Mouse (Mus musculus) limb, embryonic 14.5 days (tissue): Measurements from ENCODE around the gene Fgd3. TPM values are rescaled to one million over a fixed set of nuclear protein-coding genes. Genes with fewer than 3 reads are reported as not detected.

ENCODE experiments used
- ATAC-seq: fragments of 200-750 bp; cut with Nextera tagmentation; 2 replicates; pipeline ENCODE4 v1.8.0; 2017; ENCODE audit warnings: low read depth, moderate number of reproducible peaks, moderate TSS enrichment; ENCODE audit not compliant: low FRiP score
- DNase-seq: peaks from one replicate; pipeline ENCODE4 v3.0.0-alpha.2; 2015; ENCODE audit warnings: low spot score
- H3K27ac ChIP-seq: fragments of 300-500 bp; sonication (generic); replicated peaks from 2 replicates; pipeline ENCODE4 v1.5.1; 2014; ENCODE audit warnings: low read depth, mild to moderate bottlenecking, low read length, moderate library complexity, mixed read lengths
- H3K27me3 ChIP-seq: fragments of 300-500 bp; sonication (generic); 2 replicates; pipeline ENCODE4 v1.6.1; 2014; ENCODE audit warnings: low read length, mixed read lengths; ENCODE audit not compliant: control insufficient read depth, insufficient read depth
- H3K36me3 ChIP-seq: fragments of 300-500 bp; sonication (generic); 2 replicates; pipeline ENCODE4 v1.6.1; 2014; ENCODE audit warnings: mild to moderate bottlenecking, low read length, moderate library complexity, mixed read lengths; ENCODE audit not compliant: control insufficient read depth, insufficient read depth
- H3K4me1 ChIP-seq: fragments of 300-500 bp; sonication (generic); 2 replicates; pipeline ENCODE4 v1.6.1; 2014; ENCODE audit warnings: antibody characterized with exemption, low read length, mixed read lengths; ENCODE audit not compliant: control insufficient read depth, insufficient read depth
- H3K4me2 ChIP-seq: fragments of 300-500 bp; sonication (generic); replicated peaks from 2 replicates; pipeline ENCODE4 v1.6.1; 2014; ENCODE audit warnings: low read depth, mild to moderate bottlenecking, low read length, moderate library complexity; ENCODE audit not compliant: severe bottlenecking
- H3K4me3 ChIP-seq: fragments of 300-500 bp; sonication (generic); replicated peaks from 2 replicates; pipeline ENCODE4 v1.5.1; 2014; ENCODE audit warnings: low read length
- H3K9ac ChIP-seq: fragments of 300-500 bp; sonication (generic); 2 replicates; pipeline ENCODE4 v1.6.1; 2014; ENCODE audit warnings: mild to moderate bottlenecking, low read depth, low read length, moderate library complexity; ENCODE audit not compliant: severe bottlenecking
- H3K9me3 ChIP-seq: fragments of 300-500 bp; sonication (generic); 2 replicates; pipeline ENCODE4 v1.6.1; 2016; ENCODE audit warnings: low read length; ENCODE audit not compliant: control insufficient read depth
- POLR2A ChIP-seq: fragments of 200-500 bp; IDR thresholded peaks from 2 replicates; pipeline ENCODE4 v1.8.0; 2012; ENCODE audit warnings: inconsistent platforms, mild to moderate bottlenecking, moderate library complexity, borderline replicate concordance; ENCODE audit not compliant: insufficient read depth, insufficient read length; ENCODE audit errors: extremely low read depth
- WGBS: fragments of 180-500 bp; shearing (Covaris S2); extraction: QIAGEN DNeasy Blood & Tissue Kit; methylation state at CpG from one replicate; pipeline ENCODE4 v1.1.7; 2014; 5-methylcytosine and 5-hydroxymethylcytosine counted together
- polyA plus RNA-seq, 2 experiments: library from polyadenylated mRNA; depleted of rRNA in 1 of 2; stranded (reverse) in 1 of 2; unstranded in 1 of 2; fragments of >200 nt; fragmentation: Nextera tagmentation in 1 of 2; extraction: Ambion mirVana in 1 of 2; gene quantifications; 2 replicates each; pipeline versions ENCODE4 v1.2.1 to v1.2.3; 2012 to 2014

The Fgd3 gene
- polyA plus RNA-seq, 2 experiments, result 0.78 to 1.2 TPM

DNA sequence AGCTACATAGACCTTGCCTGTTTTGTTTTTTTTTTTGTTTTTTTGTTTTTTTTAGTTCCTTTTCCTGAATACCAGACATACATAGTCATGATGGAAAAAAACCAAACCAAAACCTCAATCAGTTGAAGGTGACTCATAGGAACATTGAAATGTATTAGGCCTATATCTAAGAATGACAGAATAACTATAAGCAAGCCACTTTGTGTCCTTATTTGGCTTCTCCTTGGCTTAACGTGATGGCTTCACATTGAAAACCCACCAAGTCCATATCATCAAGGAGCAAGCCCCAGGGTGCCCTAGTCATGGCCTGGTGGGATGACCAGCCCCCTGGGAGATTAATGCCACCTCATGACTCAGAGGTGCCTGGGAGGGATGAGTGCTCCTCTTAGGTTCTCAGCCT lies 19.3 kb downstream of the Fgd3 start:
- no peak for TF ChIP-seq POLR2A
- WGBS, result 79% methylated on average over 1 of the region's 1 CpGs

DNA sequence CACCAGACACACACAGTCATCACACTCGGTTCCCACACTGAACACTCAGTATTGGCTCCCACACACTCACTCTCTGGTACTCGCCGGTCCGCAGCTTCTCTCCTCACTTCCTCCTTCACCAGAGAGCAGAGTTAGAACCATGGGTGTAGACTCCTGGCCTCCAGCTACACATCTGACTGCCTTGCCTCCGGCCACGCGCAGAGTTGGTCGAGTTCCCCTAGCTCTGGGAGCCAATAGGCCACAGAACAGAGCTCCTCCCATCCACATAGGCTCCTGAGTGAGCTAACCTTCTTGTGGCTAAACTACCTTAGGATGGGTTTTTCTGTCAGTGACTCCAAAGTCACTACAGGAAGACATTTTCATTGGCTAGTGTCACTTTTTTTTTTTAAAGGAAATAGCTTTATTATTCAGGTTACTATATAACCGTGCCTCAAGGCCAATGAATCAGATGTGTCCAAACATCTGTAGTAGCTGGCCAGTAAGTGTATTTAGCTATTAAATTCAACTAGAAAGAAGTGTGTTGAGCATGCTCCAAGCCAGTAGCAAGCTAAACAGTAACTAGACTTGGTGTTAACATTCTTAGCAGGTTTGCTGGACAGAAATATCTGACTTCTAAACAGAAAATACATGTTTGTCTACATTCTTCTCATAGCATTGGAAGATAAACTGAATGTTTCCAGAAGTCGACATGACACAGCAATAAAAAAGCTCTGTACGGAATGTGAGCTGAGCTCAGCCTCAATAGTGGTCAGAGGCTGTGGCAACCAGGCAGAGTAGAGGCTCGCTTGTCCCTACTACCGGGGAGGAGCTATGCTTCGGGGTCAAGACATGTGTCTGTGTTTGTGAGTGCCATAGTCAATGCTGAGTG lies 21.4 kb downstream of the Fgd3 start:
- DNase-seq (peak; percentile 7), ATAC-seq (no peak)

More for the DNA sequence above, 19.3 kb downstream of the Fgd3 start:
- H3K27ac ChIP-seq, result no peak overlapping the region
- H3K4me1 ChIP-seq, result no peaks in the 10 kb centered on the region
- ATAC-seq (no peak), DNase-seq (no peak)
- no peaks in the 10 kb centered on the region for H3K9me3 ChIP-seq
- H3K9ac ChIP-seq, result no peak overlapping the region
- no peak overlapping the region for H3K4me3 ChIP-seq
- H3K4me2 ChIP-seq, result no peak overlapping the region
- H3K27me3 ChIP-seq, result no peaks in the 10 kb centered on the region
- no peaks in the 10 kb centered on the region for H3K36me3 ChIP-seq

DNA sequence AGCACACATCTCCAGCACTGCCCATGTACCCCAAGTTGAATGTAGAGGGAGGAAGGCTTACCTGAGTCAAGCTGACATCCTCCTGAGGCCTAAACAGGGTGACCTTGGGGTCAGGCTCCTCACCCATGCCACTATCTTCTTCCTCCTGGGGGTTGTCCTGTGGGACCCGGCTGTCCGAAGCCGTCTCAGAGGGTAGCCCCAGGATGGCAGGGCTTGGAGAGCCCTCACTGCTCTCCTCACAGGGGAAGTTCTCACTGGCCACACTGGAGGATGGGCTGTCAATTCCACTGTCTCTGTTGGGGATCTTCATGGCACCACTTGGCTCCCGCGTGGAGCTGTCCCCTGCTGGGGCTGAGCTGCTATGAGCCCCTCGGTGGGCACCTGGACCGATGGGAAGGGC lies 23.8 kb downstream of the Fgd3 start:
- no peak for TF ChIP-seq POLR2A
- WGBS, result 83% methylated on average over 7 of the region's 7 CpGs
- H3K9me3 ChIP-seq, result no peaks in the 10 kb centered on the region
- no peaks in the 10 kb centered on the region for H3K27me3 ChIP-seq
- no peaks in the 10 kb centered on the region for H3K4me1 ChIP-seq
- DNase-seq, result no peak
- H3K36me3 ChIP-seq, result no peaks in the 10 kb centered on the region
- H3K4me3 ChIP-seq, result no peak overlapping the region
- ATAC-seq, result no peak
- no peak overlapping the region for H3K27ac ChIP-seq
- no peak overlapping the region for H3K9ac ChIP-seq
- no peak overlapping the region for H3K4me2 ChIP-seq

More for the DNA sequence above, 21.4 kb downstream of the Fgd3 start:
- H3K27ac ChIP-seq, result no peak overlapping the region
- H3K36me3 ChIP-seq, result no peaks in the 10 kb centered on the region
- H3K4me2 ChIP-seq, result no peak overlapping the region
- WGBS, result 73% methylated on average over 14 of the region's 14 CpGs
- H3K4me1 ChIP-seq, result no peaks in the 10 kb centered on the region
- no peak overlapping the region for H3K4me3 ChIP-seq
- no peaks in the 10 kb centered on the region for H3K9me3 ChIP-seq
- TF ChIP-seq POLR2A, result no peak
- H3K9ac ChIP-seq, result no peak overlapping the region
- H3K27me3 ChIP-seq, result no peaks in the 10 kb centered on the region

DNA sequence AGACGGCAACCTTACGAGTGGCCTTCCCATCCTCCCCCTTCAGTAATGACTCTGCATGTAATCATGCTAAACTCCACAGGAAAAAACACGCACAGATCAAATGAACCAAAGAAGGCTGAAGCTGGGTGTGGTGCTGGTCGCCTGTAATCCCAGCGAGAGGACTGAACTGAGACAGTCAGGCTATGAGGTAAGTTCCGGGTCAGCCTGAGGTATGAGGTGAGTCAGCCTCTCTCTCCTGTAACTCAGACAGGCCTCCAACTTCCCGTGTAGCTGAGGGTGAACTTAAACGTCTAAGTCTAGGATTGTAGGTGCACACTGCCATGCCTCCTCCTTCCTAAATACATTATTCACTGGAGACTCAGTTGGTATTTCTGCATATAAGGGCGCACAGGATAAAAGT lies 26.0 kb downstream of the Fgd3 start:
- Histone ChIP-seq H3K27ac (no peak overlapping the region), H3K9me3 (no peaks in the 10 kb centered on the region), H3K27me3 (no peaks in the 10 kb centered on the region), H3K4me3 (no peak overlapping the region), H3K4me1 (no peaks in the 10 kb centered on the region), H3K9ac (no peak overlapping the region), H3K36me3 (no peaks in the 10 kb centered on the region), H3K4me2 (no peak overlapping the region)
- no peak for ATAC-seq
- DNase-seq, result no peak
- TF ChIP-seq POLR2A, result no peak
- WGBS, result 74% methylated on average over 9 of the region's 9 CpGs

DNA sequence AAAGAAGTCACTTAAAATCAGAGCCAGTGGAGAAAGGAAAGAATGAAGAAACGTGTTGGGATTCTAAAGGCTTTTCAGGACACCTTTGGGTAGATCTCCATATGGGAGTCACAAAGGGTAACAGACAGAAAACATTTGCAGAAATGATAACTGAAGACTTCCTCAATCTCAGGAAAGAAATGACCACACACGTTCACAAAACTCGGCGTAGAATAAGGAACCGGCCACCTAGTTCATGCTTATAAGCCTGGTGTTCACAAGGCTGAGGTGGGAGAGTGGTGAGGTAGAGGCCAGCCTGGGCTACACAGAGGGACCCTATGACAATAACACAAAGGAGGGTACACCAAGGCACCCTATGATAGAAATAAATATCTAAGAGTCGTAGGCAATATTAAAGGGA lies 28.2 kb downstream of the Fgd3 start:
- Histone ChIP-seq H3K27ac (no peak overlapping the region), H3K4me2 (no peak overlapping the region), H3K9me3 (no peaks in the 10 kb centered on the region), H3K4me1 (no peaks in the 10 kb centered on the region), H3K4me3 (no peak overlapping the region), H3K36me3 (no peaks in the 10 kb centered on the region), H3K9ac (no peak overlapping the region), H3K27me3 (no peaks in the 10 kb centered on the region)
- TF ChIP-seq POLR2A, result no peak
- no peak for ATAC-seq
- 86% methylated on average over 6 of the region's 6 CpGs for WGBS
- DNase-seq, result no peak
